Mouse (Mus musculus) activated CD4-positive, CD25-positive, alpha-beta regulatory T cell, adult 9 weeks (primary cell): ENCODE results near the gene Supt20. TPM values are rescaled to one million over a fixed set of nuclear protein-coding genes. Genes with fewer than 3 reads are reported as not detected.

Source experiments
- polyA plus RNA-seq: library from polyadenylated mRNA; unstranded; fragments of 100-300 nt; shearing (Covaris generic); gene quantifications from one replicate; pipeline ENCODE4 v1.2.1, GENCODE M21; 2017

The Supt20 gene
- polyA plus RNA-seq = 305 TPM

GRCm38 (mm10) chr3:54692202-54693055 is at the start of gene Supt20:
Gene Supt20, plus strand, starts transcription at chr3:54692807.

DNA sequence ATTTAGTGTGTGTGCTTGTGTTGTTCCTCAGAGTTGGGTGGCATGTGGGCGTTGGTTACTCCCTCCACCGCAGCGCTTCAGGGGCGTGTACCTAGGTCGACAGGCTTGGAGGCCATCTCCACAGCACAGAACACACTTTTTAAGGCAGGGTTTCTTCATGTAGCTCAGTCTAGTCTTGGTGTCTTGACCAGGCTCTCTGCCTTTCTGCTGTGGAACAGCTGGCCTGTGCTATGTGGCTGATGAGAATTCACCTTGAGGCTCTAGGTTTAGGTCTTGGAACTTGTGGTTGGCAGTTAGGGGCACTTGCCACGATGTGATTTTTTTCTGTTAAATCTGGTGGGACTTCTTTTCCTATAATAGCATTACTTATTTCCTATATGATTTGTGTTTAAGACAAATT is 21.6 kb downstream of the Supt20 start, which contains the start of gene Gm21958:
Gene Gm21958 (minus strand): TSS at position 101 of the 400 bp plus-strand sequence.

GRCm38 (mm10) chr3:54735247-54736046 is 42.8 kb downstream of the Supt20 start, which contains the start of the genes Exosc8 and Alg5:
Gene Exosc8, minus strand, starts transcription at chr3:54735393.
Gene Alg5, plus strand, starts transcription at chr3:54735539.

GRCm38 (mm10) chr3:54755145-54756041 is 62.8 kb downstream of the Supt20 start, which contains the start of gene Smad9:
Gene Smad9, plus strand, starts transcription at chr3:54755582.

Other genes starting within 250 kb of the Supt20 start
- gene Gm21958, start 21.5 kb downstream of the Supt20 start, polyA plus RNA-seq = 3.5 TPM
- 214 TPM for gene Exosc8, start 42.6 kb downstream of the Supt20 start, polyA plus RNA-seq
- gene Alg5, start 42.7 kb downstream of the Supt20 start, polyA plus RNA-seq = 96.5 TPM
- gene Smad9, start 62.8 kb downstream of the Supt20 start, polyA plus RNA-seq = not detected
- gene Rfxap, start 115.0 kb downstream of the Supt20 start, polyA plus RNA-seq = 9.4 TPM
- gene Sertm1, start 223.1 kb downstream of the Supt20 start, polyA plus RNA-seq = not detected